ENCODE assay signal across 12 mouse cellular contexts in the genomic region with DNA sequence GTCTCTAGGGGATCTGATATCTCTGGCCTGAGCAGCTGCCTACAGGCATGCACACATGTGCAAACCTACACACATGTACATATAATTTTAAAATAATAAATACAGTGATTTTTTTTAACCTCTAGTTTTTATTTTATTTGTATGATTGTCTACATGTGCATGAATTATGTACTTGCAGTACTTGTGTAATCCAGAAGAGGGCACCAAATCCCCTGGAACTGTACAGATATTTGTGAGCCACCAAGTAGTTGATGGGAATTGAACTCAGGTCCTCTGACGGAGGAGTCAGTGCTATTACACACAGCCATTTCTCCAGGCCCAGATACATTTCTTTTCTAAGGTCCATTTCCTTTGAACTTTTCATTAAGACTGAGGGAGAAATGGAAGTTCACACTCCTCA. TPM values are rescaled to one million over a fixed set of nuclear protein-coding genes. Genes with fewer than 3 reads are reported as not detected.
DNase-seq lines count a peak whose midpoint lies in the region; ATAC-seq and TF ChIP-seq lines count a peak whose summit lies in the region.
"Had no signal": no experiment of that assay in that cellular context is flagged by ENCODE, and none has a peak within 500 bp of the region (broad histone marks: within the 10 kb centered on the region; RNA-seq: fewer than 3 reads in every experiment).

No protein-coding gene starts in this region.

- 52% methylated on average over 1 of the region's 1 CpGs for WGBS in heart, postnatal 0 days
- 65% methylated on average over 1 of the region's 1 CpGs for WGBS in heart, embryonic 11.5 days (ENCODE audit: insufficient replicate concordance)

- CTCF ChIA-PET in Patski (lab: Charles Lee), result no interaction called here

- in situ Hi-C loops in Patski (cut with MboI; ENCODE audit: low pct_unique_long_range_greater_than_20kb), result loop anchor here (10.0 kb wide), 1 partner anchor 241 kb away; no protein-coding TSS in a partner anchor

- no peak overlapping the region for H3K4me2 ChIP-seq in heart, postnatal 0 days (ENCODE audit: low read depth, low read length)
- H3K4me2 ChIP-seq in heart, embryonic 11.5 days, result no peak overlapping the region

- POLR2A ChIA-PET in Patski (lab: Charles Lee), result no interaction called here

- no peak for TF ChIP-seq EP300 in heart, postnatal 0 days (IDR thresholded peaks at IDR 0.05; ENCODE audit: low read depth)

- H3K4me3 ChIP-seq in heart, postnatal 0 days (ENCODE audit: low read depth, low read length), result no peak overlapping the region
- H3K4me3 ChIP-seq in heart, embryonic 11.5 days (ENCODE audit: low read depth, low read length), result no peak overlapping the region

- TF ChIP-seq CTCF in heart, postnatal 0 days (IDR thresholded peaks at IDR 0.05; ENCODE audit: low read depth), result peak; percentile 46
- peak; percentile 85 for TF ChIP-seq CTCF in Patski (IDR thresholded peaks at IDR 0.05)

- H3K27me3 ChIP-seq in heart, postnatal 0 days (ENCODE audit: control insufficient read depth, insufficient read depth, low read length), result no peaks in the 10 kb centered on the region
- H3K27me3 ChIP-seq in heart, embryonic 11.5 days (ENCODE audit: control insufficient read depth, insufficient read depth, low read length), result no peaks in the 10 kb centered on the region
- peaks cover 4% of the 10 kb centered on the region for H3K27me3 ChIP-seq in Patski

- H3K9ac ChIP-seq in heart, postnatal 0 days (replicated peaks; ENCODE audit: low read depth, low read length), result no peak overlapping the region
- H3K9ac ChIP-seq in heart, embryonic 11.5 days (ENCODE audit: low read depth, low read length), result no peak overlapping the region

- ATAC-seq in heart, postnatal 0 days (ENCODE audit: insufficient read depth, low read depth), result no peak
- no peak for ATAC-seq in heart, embryonic 11.5 days (replicated peaks; ENCODE audit: insufficient number of reproducible peaks, low FRiP score, low TSS enrichment)
- no peak for ATAC-seq in Patski

- no peaks in the 10 kb centered on the region for H3K9me3 ChIP-seq in heart, postnatal 0 days (replicated peaks; ENCODE audit: control insufficient read depth, low read length)
- no peaks in the 10 kb centered on the region for H3K9me3 ChIP-seq in heart, embryonic 11.5 days (replicated peaks; ENCODE audit: control insufficient read depth, low read length)

- no peak for DNase-seq in heart, postnatal 0 days (ENCODE audit: low spot score)
- peak; percentile 8 for DNase-seq in lung, postnatal 10 days
- no peak for DNase-seq in lung, postnatal 4 days
- DNase-seq in Patski (ENCODE audit: low read depth, low spot score), result peak; percentile 4
- peak; percentile 55 for DNase-seq in retina, embryonic 14.5 days (ENCODE audit: low spot score)
- no peak for DNase-seq in right cerebral cortex, postnatal 36 days (ENCODE audit: low spot score in 2 of 2)
- DNase-seq in urinary bladder, postnatal 10 days (ENCODE audit: low spot score), result no peak
- DNase-seq: adrenal gland, postnatal 14 days; right cerebral cortex, postnatal 4 days had no signal

- H3K36me3 ChIP-seq in heart, postnatal 0 days (replicated peaks; ENCODE audit: control insufficient read depth, insufficient read depth, low read length), result no peaks in the 10 kb centered on the region
- no peaks in the 10 kb centered on the region for H3K36me3 ChIP-seq in heart, embryonic 11.5 days (ENCODE audit: control insufficient read depth, insufficient read depth, low read length)

- H3K4me1 ChIP-seq in heart, postnatal 0 days (ENCODE audit: control insufficient read depth, insufficient read depth), result no peaks in the 10 kb centered on the region
- H3K4me1 ChIP-seq in heart, embryonic 11.5 days (ENCODE audit: control insufficient read depth, insufficient read depth, low read length), result no peaks in the 10 kb centered on the region

- H3K27ac ChIP-seq in heart, postnatal 0 days (ENCODE audit: low read depth), result no peak overlapping the region
- no peak overlapping the region for H3K27ac ChIP-seq in heart, embryonic 11.5 days (ENCODE audit: low read depth, low read length)

RNA-seq across cellular contexts. Expression of a gene that starts 12.3 kb away (rescaled TPM):
- total RNA-seq in heart, postnatal 0 days (2014; rRNA removed; ENCODE audit: low replicate concordance), result not detected in 2 replicates
- not detected in 2 replicates for polyA plus RNA-seq in heart, postnatal 0 days (2015; fragmentation: Nextera tagmentation; extraction: Ambion mirVana)
- not detected in 2 replicates for polyA plus RNA-seq in heart, embryonic 11.5 days (2014; fragmentation: Nextera tagmentation; extraction: Ambion mirVana)
- polyA plus RNA-seq in Patski (2021), result not detected
- total RNA-seq: adrenal gland, postnatal 14 days; heart, postnatal 25 days had no signal
- polyA plus RNA-seq: limb, embryonic 11.5 days had no signal

Comparison
In these comparisons a context has a peak if more than half of its experiments do, and no peak if none do; other contexts are left out.
1. DNase-seq: peak in lung, postnatal 10 days (single experiment), Patski (single experiment) and retina, embryonic 14.5 days (single experiment); none in heart, postnatal 0 days (single experiment), lung, postnatal 4 days (0 of 2), right cerebral cortex, postnatal 36 days (0 of 2) and urinary bladder, postnatal 10 days (single experiment).